In genomic region chr8:125253505-125254180, GRCm38 (mm10) we compare ENCODE assay signal across 9 mouse cellular contexts.
A peak's percentile ranks its signal among the peaks of the same experiment; 100 is the strongest.
DNase-seq lines count a peak whose midpoint lies in the region; ATAC-seq and TF ChIP-seq lines count a peak whose summit lies in the region.
"Had no signal": no experiment of that assay in that cellular context is flagged by ENCODE, and none has a peak within 500 bp of the region (broad histone marks: within the 10 kb centered on the region; RNA-seq: fewer than 3 reads in every experiment).

No protein-coding gene starts in this region.

- DNase-seq in neural tube, embryonic 11.5 days (ENCODE audit: low spot score), result no peak
- DNase-seq in neural tube, embryonic 10.5 days (ENCODE audit: extremely low spot score, low spot score), result no peak
- no peak for DNase-seq in embryonic facial prominence, embryonic 11.5 days (ENCODE audit: low spot score)
- no peak for DNase-seq in midbrain, embryonic 10.5 days (ENCODE audit: low spot score)
- no peak for DNase-seq in adrenal gland, postnatal 25 days
- DNase-seq in testis, postnatal 10 days (ENCODE audit: low spot score), result no peak
- no peak for DNase-seq in embryo, embryonic 11 days

- peaks cover 14% of the 10 kb centered on the region for H3K4me1 ChIP-seq in neural tube, embryonic 11.5 days (ENCODE audit: control insufficient read depth, insufficient read depth, low read length)
- no peaks in the 10 kb centered on the region; the same call in 1 of the 2 replicates for H3K4me1 ChIP-seq in embryonic facial prominence, embryonic 11.5 days (ENCODE audit: control insufficient read depth, insufficient read depth, low read length)
- H3K4me1 ChIP-seq in intestine, postnatal 0 days (replicated peaks; ENCODE audit: control insufficient read depth, insufficient read depth, low read length), result no peaks in the 10 kb centered on the region
- peaks cover 44% of the 10 kb centered on the region for H3K4me1 ChIP-seq in midbrain, embryonic 10.5 days

- peak overlapping the region; percentile 72; the same call in 1 of the 2 replicates for H3K27ac ChIP-seq in neural tube, embryonic 11.5 days (ENCODE audit: low read depth, low read length)
- H3K27ac ChIP-seq in embryonic facial prominence, embryonic 11.5 days (replicated peaks; ENCODE audit: low read depth, low read length), result peak overlapping the region; percentile 71; the same call in 1 of the 2 replicates
- no peak overlapping the region for H3K27ac ChIP-seq in intestine, postnatal 0 days (ENCODE audit: low read depth, low read length)
- peak overlapping the region; percentile 97 for H3K27ac ChIP-seq in midbrain, embryonic 10.5 days (replicated peaks)

- WGBS in neural tube, embryonic 11.5 days, result 39% methylated on average over 10 of the region's 10 CpGs
- WGBS in embryonic facial prominence, embryonic 11.5 days, result 35% methylated on average over 10 of the region's 10 CpGs
- 40% methylated on average over 10 of the region's 10 CpGs for WGBS in intestine, postnatal 0 days
- WGBS in midbrain, embryonic 10.5 days, result 27% methylated on average over 10 of the region's 10 CpGs

- H3K9ac ChIP-seq in neural tube, embryonic 11.5 days (ENCODE audit: low read length), result peak overlapping the region; percentile 61
- peak overlapping the region; percentile 60 for H3K9ac ChIP-seq in embryonic facial prominence, embryonic 11.5 days (replicated peaks; ENCODE audit: low read length)
- no peak overlapping the region for H3K9ac ChIP-seq in intestine, postnatal 0 days (ENCODE audit: low read depth, low read length)

- ATAC-seq in neural tube, embryonic 11.5 days (ENCODE audit: insufficient read depth, low FRiP score, low TSS enrichment), result no peak
- ATAC-seq in embryonic facial prominence, embryonic 11.5 days (replicated peaks; ENCODE audit: insufficient number of reproducible peaks, low FRiP score, low TSS enrichment, low read depth), result peak; percentile 55
- peak; percentile 45; the same call in 1 of the 2 replicates for ATAC-seq in intestine, postnatal 0 days

- no peak overlapping the region; the same call in 1 of the 2 replicates for H3K4me3 ChIP-seq in neural tube, embryonic 11.5 days (ENCODE audit: low read depth, low read length)
- H3K4me3 ChIP-seq in embryonic facial prominence, embryonic 11.5 days (ENCODE audit: low read depth, low read length), result peak overlapping the region; percentile 33; the same call in 1 of the 2 replicates
- peak overlapping the region; percentile 30 for H3K4me3 ChIP-seq in intestine, postnatal 0 days (ENCODE audit: low read depth, low read length)
- H3K4me3 ChIP-seq in midbrain, embryonic 10.5 days, result peak overlapping the region; percentile 63
- H3K4me3 ChIP-seq: erythroblast, embryonic 14.5 days had no signal

- H3K4me2 ChIP-seq in neural tube, embryonic 11.5 days (ENCODE audit: low read depth), result peak overlapping the region; percentile 64
- peak overlapping the region; percentile 68 for H3K4me2 ChIP-seq in embryonic facial prominence, embryonic 11.5 days (ENCODE audit: low read depth, low read length)
- H3K4me2 ChIP-seq in intestine, postnatal 0 days (replicated peaks; ENCODE audit: low read depth), result peak overlapping the region; percentile 65

- H3K27me3 ChIP-seq in neural tube, embryonic 11.5 days (ENCODE audit: control insufficient read depth, insufficient read depth, low read length), result no peaks in the 10 kb centered on the region
- H3K27me3 ChIP-seq in embryonic facial prominence, embryonic 11.5 days (ENCODE audit: control insufficient read depth, insufficient read depth, low read length), result no peaks in the 10 kb centered on the region
- no peaks in the 10 kb centered on the region for H3K27me3 ChIP-seq in intestine, postnatal 0 days (replicated peaks; ENCODE audit: control insufficient read depth, insufficient read depth, low read length)
- H3K27me3 ChIP-seq in midbrain, embryonic 10.5 days (ENCODE audit: low read depth, poor library complexity, severe bottlenecking), result no peaks in the 10 kb centered on the region; the same call in 1 of the 2 replicates

- H3K36me3 ChIP-seq in neural tube, embryonic 11.5 days (ENCODE audit: control insufficient read depth, insufficient read depth, low read length), result no peaks in the 10 kb centered on the region
- H3K36me3 ChIP-seq in embryonic facial prominence, embryonic 11.5 days (replicated peaks; ENCODE audit: control insufficient read depth, insufficient read depth, low read depth, low read length), result no peaks in the 10 kb centered on the region
- no peaks in the 10 kb centered on the region for H3K36me3 ChIP-seq in intestine, postnatal 0 days (ENCODE audit: control insufficient read depth, insufficient read depth)
- H3K36me3 ChIP-seq in midbrain, embryonic 10.5 days, result no peaks in the 10 kb centered on the region

- no peaks in the 10 kb centered on the region for H3K9me3 ChIP-seq in neural tube, embryonic 11.5 days (ENCODE audit: control insufficient read depth, low read length)
- H3K9me3 ChIP-seq in embryonic facial prominence, embryonic 11.5 days (replicated peaks; ENCODE audit: control insufficient read depth, low read length), result no peaks in the 10 kb centered on the region
- H3K9me3 ChIP-seq in intestine, postnatal 0 days (ENCODE audit: control insufficient read depth), result no peaks in the 10 kb centered on the region
- no peaks in the 10 kb centered on the region for H3K9me3 ChIP-seq in midbrain, embryonic 10.5 days (replicated peaks)

- no peak for TF ChIP-seq CTCF in intestine, postnatal 0 days (IDR thresholded peaks at IDR 0.05; ENCODE audit: low read depth)
